Mouse (Mus musculus): ENCODE results near the gene Sox5.
"Not testable (repeated sequence)": the region's sequence is repeated elsewhere in the genome, so short reads cannot be mapped to it uniquely, and the experiment has no call there.

Sox5 gene

DNA sequence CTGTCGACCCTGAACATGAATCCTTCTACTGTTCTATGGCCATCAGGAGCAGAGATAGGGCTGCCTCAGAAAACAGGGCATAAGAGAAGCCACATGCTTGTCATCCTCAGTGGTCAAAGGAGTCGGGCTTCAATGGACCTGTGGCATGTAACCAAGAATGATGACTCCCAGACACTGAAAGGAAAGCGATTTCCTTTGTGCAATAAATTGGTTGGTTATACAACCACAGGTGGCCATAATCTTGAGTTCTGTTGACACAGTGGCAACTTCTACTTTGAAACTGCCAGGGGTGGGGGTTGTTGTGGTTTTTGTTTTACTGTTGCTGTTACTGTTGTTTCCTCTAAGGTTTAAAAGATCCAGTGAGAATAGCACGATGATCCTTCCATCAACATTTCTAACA, 512.1 kb downstream of the Sox5 start:
- DNase-seq, result no peak

DNA sequence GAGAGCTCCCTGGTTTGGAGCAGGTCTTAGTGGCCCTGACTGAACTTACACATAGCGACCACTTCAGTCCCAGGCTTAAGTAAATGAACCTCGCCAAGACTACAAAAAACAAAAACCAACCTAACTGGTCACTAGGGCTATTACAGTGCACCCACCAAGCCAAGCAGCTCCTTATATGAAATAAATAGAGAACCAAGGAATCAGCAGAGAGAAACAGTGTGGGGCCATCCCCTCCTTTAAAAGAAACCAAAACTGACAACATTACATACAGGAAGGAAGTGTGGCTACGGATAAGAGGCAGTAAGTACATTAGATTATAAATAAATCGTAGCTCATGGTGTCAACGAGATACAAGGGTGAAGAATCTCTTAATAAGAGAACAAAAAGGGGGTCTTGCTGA, 516.0 kb downstream of the Sox5 start:
- no peak for DNase-seq

DNA sequence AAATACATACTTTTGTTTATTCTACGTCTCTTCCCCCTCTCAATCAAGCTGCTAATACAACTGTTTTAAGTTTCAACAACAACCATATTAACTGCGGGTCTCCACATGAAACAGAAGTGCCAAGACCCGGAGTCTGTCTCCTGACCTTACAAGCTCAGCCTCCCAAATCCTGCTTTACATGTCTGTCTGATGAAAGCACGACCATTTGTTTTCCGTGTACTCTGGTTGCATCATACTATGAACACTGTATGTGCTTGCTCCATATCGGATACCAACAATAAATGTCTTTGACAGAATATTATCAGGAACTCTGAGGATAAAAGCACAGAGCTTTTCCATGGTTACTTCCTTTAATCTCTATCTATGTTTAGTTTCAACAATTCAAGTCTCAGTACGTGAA, 516.8 kb downstream of the Sox5 start:
- no peak for DNase-seq

DNA sequence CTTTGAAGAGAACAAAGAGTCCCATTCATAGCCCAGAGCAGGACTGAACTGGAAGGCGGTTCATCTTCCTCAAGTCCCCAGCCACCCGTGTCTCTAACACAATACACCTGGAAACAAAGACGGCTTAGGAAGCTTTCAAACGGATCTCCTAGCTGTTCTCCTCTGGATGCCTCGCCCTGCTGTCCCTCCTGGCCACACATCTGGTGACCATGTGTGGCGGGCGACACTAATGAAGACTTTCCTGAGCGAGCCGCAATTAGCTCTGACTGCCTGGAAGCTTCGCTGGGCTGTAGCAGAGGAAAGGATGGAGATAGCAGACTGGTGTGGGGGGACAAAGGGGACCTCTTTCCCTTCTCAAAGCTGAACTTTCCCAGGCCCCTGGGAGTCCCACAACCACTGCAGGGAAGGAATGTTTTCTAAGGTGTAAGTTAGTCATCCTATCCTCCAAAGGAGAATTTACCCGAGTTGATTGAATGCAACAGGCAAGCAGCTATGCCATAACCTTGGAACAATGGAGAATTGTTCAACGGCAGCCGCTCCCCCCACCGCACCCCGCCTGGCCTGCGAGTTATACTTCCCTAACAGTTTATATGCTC, 517.4 kb downstream of the Sox5 start:
- no peak for DNase-seq

DNA sequence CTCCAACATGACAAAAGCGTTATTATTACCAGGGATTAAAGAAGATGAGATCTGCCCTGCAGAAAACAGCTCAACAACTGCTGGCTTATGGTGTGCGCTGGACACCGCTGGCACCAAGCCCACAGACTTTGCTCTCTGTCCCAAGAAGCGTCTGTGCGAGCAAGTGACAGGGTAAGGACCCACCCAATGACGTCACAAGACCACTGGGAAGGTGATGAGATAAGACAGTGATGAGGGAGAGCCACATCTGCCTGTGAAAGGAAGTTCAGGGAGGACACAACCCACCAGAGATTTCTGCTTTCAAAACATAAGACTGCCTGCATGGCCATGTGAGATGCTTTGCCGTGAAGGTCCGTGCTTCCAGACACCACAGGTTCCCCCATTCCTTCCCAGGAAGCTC, 525.3 kb downstream of the Sox5 start:
- no peak for DNase-seq

DNA sequence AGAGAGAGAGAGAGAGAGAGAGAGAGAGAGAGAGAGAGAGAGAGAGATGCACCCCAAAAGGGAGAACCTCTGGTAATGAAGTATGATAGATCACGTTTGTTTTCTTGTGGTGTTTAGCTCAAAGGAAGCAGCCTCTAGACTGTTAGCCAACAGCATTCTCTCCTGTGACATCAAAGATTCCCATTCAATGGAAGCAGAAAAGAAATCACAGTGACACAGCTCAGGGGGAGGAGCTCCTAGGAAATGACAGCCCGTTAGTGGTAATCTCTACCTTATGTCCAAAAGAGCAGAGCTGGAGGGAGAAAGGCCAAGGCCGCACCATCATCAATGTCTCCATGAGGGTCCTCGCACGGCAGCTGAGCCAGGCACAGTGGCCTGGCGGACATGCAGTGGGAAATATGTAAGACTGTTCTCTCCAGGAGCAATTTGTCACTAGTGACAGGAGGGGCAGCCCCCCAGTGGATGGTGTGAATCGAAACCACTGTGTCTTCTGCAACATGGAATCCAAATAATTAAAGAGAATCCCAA, 529.5 kb downstream of the Sox5 start:
- no peak for DNase-seq

DNA sequence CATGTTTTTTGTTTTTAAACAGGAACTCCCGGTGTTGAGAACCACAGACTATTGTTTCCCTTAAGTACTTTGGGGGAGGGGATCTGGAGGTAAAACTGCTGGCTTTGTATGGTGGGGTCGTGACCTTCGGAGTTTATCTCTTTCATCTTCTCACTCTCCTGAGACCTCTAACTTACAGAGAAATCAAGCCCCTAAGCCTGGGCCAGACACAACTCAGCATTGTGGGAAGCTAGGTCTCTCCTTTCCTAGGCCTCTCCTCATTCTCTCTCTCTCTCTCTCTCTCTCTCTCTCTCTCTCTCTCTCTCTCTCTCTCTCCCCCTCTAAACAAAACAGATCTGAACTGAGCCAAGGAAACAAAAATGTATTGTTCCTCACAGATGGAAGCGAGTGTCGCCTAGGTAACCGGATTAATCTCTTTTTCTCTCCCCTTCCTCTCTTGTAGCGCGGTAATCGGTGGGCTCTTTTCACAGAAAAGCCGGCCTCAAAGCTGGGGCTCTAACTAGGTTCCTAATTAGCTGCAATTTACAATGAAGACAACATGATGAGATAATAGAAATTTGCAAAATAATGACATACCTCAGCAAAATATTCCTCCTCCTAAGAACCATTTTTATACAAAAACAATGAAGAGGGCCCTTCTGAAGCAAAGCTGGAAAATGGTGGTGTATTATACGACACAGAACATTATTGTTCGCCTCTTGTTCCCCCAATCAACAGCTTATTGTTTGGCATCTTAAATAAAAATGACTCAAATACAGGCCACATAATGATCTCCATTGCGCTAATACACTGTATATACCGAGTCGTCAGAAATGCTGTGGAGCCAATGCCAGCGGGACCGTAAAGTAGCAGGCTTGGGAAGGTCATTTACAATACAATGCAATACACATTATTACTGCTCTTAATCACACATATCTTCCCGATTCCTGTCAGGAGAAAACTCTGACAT, 530.3 kb downstream of the Sox5 start:
- DNase-seq, result no peak

DNA sequence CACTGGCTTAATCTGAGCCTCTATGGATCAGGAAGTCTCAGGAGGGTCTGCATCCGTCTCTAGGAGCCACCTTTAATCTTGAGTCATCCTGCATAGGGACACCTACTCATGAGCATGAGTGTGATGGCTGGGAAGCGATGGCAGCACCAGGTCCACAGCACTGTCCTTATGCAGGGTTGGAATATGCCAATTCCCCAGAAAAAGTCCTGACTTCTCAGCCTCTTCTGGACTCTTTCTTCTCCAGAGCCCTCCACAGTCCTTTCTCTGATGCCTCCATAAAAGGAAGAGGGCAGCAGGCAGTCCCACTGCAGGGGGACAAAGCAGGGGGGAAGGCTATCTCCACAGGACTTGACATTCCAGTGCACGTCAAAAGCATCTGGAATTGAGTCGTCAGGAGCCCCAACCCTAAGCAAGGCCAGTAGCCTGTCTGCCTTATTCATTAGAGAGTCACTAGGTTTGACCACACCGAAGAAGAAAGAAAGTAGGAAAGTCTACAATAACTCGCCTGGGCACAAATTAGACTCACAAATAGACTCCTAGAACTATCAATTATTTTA, 531.1 kb downstream of the Sox5 start:
- no peak for DNase-seq

DNA sequence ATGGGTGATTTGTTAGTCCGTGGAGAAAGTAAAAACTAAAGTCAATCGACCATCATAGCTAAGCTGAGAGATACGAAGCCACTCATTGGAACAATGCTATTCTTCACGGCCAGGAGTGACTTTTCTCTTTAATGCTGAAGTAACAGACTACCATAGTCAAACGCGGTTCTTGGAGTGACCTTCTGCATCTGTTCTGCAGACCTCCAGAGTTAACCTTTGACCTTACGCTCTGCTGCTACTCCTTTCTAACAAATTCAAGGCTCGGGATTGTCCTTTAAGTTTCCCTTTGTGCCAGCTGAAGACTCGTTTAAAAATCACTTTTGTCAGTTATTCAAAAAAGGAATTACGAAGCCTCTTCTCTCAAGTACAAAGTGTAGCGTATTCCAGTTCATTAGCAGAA, 545.2 kb downstream of the Sox5 start:
- DNase-seq, result no peak

DNA sequence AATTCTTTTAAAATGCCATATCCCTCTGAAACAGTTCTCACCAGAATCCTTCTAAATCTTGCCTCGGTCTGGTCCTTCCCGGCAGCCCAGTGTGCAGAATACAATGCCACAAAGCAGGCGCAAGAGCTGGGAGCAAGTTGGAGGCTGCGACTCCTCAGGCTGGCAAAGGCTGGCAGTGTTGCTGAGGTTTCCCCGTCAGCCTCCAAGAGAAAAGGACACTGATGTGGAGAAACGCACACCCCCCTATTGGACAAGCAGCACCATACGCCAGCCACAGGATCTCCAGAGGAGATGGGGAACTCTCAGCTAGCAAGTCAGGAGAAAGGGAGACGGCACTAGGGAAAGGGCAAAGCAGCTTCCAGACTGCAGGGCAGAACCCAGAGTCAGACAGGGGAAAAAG, 577.8 kb downstream of the Sox5 start:
- DNase-seq, result no peak

DNA sequence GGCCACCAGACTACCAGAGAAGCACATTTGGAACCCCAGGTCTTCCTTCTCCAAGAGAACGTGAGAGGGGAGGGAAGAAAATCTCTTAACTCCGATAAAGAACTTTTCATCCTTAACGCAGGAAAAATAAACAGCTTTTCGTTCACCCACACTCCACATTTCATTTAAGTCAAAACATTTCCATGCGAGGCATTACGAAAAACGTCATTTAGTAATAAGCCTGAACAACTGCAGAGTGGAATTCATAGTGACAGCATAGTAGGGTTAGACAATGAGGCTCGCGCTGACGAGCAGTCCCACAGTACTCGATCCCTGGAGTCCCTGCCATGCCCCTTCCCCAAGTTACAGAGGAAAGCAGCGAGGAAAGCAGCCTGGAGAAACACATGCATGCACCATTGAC, 578.8 kb downstream of the Sox5 start:
- DNase-seq, result no peak

DNA sequence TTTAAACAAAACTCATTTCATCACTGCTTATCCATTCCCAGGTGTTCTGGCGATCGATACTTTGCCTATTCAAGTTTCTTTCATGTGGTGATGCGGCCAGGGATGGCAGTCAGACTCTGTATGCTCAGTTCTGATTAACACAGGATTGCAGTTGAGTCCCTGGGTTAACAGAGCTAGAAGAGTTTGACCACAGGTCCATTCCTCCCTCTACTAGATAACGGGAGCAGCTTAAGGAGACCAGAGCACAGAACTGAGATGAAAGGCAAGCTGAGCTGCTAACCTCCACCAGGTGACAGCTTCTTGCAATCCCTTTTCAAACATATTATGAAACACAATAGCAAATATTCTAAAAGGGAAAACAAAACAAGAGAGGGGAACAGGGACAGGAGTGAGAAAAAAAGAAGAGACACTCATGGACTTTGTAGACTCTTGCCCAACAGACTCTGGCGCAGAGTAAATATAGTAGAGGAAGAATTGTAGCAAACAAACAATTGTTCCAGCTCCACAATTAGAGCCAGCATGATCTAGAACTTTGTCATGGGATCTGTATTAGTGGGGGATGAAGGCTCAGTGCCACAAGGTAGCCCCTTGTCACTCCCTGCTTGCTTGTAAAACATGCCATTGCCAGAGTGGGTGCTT, 580.3 kb downstream of the Sox5 start:
- no peak for DNase-seq

DNA sequence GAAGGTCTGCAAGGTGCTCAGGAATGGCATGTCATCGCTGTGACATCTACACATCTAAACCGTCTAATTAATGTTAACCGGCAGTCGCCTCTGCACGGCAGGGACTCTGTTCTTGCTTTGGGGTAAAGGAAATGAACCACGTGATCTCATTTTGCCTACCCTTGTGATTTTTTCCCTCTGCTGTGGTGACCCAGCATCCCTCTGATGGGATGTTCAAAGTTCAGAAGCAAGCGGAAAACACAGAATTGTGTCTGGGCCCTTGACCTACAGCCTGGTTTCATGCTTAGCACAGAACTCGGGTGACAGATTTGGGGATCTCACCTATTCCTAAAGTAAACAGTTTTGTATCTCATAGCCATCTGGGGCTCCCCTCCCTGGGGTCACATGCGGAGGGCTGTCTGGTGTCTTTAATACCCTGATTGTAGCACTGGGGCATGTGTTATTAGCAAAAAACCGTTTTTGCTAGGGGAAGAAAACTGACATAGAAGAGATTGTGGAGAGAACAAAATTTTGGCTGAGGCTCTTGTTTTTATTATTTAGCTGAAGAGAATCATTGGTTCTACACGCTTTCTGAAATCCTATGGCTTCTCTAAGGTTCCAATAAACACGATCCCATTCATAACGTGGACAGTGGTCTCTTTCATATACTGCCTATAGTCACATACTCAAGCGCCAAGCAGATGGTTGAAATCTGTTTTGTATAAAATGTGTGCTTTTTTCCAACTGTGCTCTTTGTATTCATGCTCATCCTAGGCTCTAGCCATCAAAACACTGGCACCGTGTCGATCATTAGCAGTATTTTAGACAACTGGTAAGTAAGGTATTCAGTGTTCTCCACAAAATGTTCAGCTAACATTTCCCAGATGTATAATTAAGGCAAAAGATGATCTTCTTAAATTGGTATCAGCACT, 584.3 kb downstream of the Sox5 start:
- DNase-seq, result no peak

DNA sequence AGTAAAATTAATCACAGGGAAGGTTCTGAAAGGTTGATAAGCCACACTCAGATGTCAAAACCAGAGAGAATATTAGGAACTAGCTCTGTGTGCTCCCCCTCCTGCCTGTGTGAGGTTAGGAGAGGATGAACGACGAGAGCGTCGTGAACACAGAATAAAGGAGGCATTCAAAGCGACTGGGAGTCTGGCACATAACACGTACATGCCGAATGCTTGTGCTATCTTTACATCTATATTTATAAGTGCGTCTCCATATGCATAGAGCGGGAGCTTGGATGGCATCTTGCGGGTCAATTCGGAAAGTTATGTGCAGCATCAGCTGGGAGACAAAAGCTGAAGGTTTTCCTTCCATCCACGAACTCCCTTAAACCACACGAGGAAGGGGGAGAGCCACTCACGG, 585.8 kb downstream of the Sox5 start:
- DNase-seq, result no peak

DNA sequence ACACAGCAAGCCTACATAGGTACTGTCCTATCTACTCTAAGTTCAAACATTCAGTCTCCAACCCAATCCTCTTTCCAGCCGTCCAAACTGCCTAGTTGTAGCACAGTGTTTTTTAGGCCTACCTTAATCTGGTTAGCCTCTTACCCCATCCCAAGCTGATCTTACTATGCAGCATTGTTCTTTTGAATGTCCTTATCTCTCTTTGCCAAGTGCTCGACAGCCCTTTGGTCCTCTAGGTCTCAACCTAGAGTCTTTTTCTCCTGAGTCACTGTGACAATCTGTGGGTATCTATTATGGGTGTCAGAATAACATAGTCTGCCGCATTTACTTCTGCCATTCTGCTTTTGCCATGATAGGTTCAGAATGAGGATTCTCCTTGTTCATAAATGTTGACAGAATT, 598.7 kb downstream of the Sox5 start:
- no peak for DNase-seq

DNA sequence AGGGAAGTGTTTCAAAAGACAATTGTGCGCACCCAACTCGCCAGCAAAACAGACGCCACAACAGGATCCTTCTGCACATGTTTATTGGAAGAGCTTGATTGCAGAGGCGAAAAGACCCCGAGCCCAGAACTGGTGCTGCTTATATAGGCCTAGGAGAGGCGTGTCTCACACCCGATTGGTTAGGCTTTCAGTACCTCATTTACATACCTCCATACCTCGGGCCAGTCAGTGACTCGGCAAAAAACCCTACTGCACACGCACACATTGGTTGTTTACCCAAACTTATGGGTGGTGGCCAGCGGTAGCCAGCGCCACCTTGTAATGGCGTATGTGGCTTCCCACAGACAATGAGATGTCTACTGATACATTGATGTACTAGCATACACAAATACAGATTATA, 599.3 kb downstream of the Sox5 start:
- not testable (repeated sequence) for DNase-seq

DNA sequence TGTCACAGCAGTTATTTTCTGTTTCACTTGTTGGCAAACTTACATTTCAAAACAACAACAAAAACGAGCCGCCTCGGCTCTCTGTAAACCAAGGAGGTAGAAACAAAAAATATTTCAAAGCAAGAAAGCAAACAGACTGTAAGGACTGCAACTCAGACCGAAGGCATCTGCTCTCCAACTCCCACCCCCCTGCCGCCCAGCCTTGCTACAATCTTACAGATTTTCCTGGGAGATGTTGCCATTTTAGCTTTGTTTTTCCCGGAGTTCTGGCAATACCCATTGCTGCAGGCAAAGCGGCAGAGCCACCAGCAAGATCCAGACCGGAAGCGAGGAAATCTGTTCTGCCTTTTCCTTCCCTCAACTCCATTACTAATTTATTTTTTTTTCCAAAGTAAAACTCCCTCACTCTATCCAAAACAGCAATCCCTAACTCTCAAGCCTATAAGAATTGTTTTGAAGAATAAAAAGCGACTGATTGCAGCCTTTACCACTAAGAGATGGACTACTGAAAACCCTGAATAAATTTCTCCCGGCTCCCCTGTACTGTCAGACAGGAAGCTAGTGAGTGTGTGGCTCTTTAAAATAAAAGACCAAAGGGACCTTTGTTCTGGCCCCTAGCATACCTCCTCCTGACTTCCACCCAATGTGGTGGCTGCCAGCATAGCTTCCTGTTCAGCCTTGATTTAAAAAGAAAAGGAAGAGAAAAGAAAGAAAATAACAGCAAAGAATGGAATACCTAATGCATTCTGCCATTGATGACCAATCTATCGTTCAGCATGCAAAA, 600.5 kb downstream of the Sox5 start:
- DNase-seq, result no peak

DNA sequence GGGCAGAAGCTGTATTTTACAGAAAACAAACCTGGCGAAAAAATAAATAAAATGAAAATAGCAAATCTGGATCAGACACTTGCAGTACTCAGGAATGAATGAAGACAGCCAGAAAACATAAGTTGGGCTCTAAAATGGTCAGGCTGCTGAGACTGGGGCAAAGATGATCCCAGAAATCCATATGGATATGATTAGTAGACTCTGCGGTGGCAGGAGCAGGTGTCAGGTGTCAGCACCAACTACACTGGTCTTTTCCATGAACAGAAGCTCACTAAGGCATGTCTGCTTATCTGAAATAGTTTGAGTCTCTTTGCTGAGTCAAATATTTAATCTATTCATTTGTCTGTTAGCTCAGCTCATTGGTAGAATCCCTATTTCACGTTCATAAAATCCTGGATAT, 602.7 kb downstream of the Sox5 start:
- no peak for DNase-seq

DNA sequence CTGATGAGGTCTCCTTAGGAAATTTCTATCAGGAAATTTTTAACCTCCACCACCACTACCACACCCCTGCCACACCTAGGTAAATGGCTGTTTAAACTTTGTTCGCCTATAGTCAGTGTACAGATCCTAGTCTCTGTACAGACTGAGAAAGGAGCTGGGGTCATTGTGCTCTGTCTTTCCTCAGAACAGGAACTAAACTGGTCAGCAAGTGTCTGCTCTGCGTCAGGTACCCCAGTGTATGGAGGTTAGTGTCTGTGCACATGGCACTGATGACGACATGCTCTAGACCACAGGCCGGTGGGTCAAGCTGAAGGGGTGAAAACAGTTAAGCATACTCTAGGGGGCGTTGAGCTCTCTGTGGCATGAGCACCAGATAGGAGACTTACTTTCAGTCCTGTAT, 605.1 kb downstream of the Sox5 start:
- DNase-seq, result no peak

DNA sequence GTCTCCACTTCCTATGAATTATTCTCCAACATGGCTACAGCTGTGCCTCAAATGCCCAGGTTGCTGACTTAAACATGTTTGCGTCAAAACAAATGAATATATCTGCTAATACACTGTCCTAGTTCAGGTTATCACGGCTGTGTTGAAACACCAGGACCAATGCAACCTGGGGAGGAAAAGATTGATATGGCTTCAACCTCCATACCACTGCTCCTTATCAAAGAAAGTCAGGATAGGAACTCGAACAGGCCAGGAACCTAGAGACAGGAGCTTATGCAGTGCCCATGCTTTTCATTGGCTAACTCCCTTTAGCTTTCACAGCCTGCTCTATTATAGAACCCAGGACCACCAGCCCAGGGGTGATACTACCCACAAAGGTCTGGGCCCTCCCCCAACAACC, 606.2 kb downstream of the Sox5 start:
- no peak for DNase-seq

DNA sequence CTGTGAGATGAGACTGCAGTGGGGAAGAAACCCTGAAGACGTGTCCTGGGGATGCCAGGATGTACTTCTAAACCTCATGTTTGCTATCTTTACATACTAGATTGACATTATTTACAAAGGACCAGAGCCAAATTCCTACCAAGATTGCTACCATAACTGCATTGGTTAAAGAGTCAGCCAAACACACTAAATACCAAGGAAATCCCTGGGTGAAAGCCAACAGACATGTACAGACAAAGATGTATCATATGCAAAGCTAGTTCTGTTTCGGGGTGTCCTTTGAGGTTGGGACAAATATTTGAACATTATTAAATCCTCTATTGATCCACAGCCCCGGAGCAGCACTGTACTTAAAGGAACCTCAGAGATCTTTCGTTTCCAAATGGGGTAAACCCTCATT, 611.2 kb downstream of the Sox5 start:
- DNase-seq, result no peak

DNA sequence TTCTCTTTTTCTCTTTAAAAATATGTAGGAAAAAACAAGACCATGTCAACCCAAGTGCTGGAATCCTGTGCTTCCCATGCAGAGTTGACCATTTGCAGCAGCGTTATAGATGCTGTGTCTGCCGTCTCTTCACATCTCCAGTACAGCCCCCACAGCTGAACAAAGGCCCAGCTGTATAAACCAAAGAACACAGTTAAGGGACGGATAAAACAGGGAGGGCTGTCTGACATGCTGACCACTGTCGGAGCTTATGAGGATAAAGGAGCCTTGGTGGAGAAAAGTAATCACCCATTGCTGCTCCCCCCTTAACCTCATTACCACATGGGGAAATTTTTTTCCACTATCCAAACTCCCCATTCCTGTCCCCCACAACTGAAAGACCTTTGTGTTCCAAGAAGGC, 612.0 kb downstream of the Sox5 start:
- DNase-seq, result no peak
